Mouse (Mus musculus) lung, postnatal 0 days (tissue): ENCODE results near the gene Gm5485. TPM values are rescaled to one million over a fixed set of nuclear protein-coding genes. Genes with fewer than 3 reads are reported as not detected.
A peak's percentile ranks its signal among the peaks of the same experiment; 100 is the strongest.

Experiments
- ATAC-seq: fragments of 200-750 bp; cut with Nextera tagmentation; 2 replicates; pipeline ENCODE4 v1.8.0; 2017; ENCODE audit warnings: moderate library complexity
- DNase-seq: peaks from one replicate; pipeline ENCODE4 v3.0.0-alpha.2; 2016; ENCODE audit warnings: low spot score
- H3K27ac ChIP-seq: fragments of 300-500 bp; sonication (generic); 2 replicates; pipeline ENCODE4 v1.5.1; 2014; ENCODE audit warnings: antibody characterized with exemption, mild to moderate bottlenecking, low read length, mixed read lengths
- H3K27me3 ChIP-seq: fragments of 300-500 bp; sonication (generic); replicated peaks from 2 replicates; pipeline ENCODE4 v1.6.1; 2014; ENCODE audit warnings: low read length, mixed read lengths; ENCODE audit not compliant: insufficient read depth
- H3K36me3 ChIP-seq: fragments of 300-500 bp; sonication (generic); 2 replicates; pipeline ENCODE4 v1.6.1; 2014; ENCODE audit warnings: low read length, mixed read lengths; ENCODE audit not compliant: insufficient read depth
- H3K4me1 ChIP-seq: fragments of 300-500 bp; sonication (generic); 2 replicates; pipeline ENCODE4 v1.6.1; 2014; ENCODE audit warnings: antibody characterized with exemption, low read depth, low read length, mixed read lengths; ENCODE audit not compliant: insufficient read depth
- H3K4me2 ChIP-seq: fragments of 300-500 bp; sonication (generic); replicated peaks from 2 replicates; pipeline ENCODE4 v1.6.1; 2014; ENCODE audit warnings: low read depth, mild to moderate bottlenecking, low read length, moderate library complexity, mixed read lengths
- H3K4me3 ChIP-seq: fragments of 300-500 bp; sonication (generic); 2 replicates; pipeline ENCODE4 v1.5.1; 2014; ENCODE audit warnings: low read depth, low read length
- H3K9ac ChIP-seq: fragments of 300-500 bp; sonication (generic); replicated peaks from 2 replicates; pipeline ENCODE4 v1.6.1; 2014; ENCODE audit warnings: low read depth, mild to moderate bottlenecking
- H3K9me3 ChIP-seq: fragments of 300-500 bp; sonication (generic); 2 replicates; pipeline ENCODE4 v1.6.1; 2016; ENCODE audit warnings: low read length, mixed read lengths
- CTCF ChIP-seq: IDR thresholded peaks from 2 replicates; pipeline ENCODE4 v1.5.1; 2016; ENCODE audit warnings: antibody characterized with exemption, mild to moderate bottlenecking
- EP300 ChIP-seq: IDR thresholded peaks from 2 replicates; pipeline ENCODE4 v1.6.1; 2016; ENCODE audit warnings: antibody characterized with exemption, mild to moderate bottlenecking, control low read depth
- WGBS: fragments of 180-500 bp; shearing (Covaris S2); extraction: QIAGEN DNeasy Blood & Tissue Kit; methylation state at CpG from one replicate; pipeline ENCODE4 v1.1.7; 2014; 5-methylcytosine and 5-hydroxymethylcytosine counted together
- polyA plus RNA-seq: library from polyadenylated mRNA; unstranded; fragments of >200 nt; fragmentation: Nextera tagmentation; extraction: Ambion mirVana; gene quantifications from 2 replicates; pipeline ENCODE4 v1.2.1, GENCODE M21; 2015

Gm5485 gene
- polyA plus RNA-seq, 1 experiment from 2014 or later: 0.20 TPM

DNA sequence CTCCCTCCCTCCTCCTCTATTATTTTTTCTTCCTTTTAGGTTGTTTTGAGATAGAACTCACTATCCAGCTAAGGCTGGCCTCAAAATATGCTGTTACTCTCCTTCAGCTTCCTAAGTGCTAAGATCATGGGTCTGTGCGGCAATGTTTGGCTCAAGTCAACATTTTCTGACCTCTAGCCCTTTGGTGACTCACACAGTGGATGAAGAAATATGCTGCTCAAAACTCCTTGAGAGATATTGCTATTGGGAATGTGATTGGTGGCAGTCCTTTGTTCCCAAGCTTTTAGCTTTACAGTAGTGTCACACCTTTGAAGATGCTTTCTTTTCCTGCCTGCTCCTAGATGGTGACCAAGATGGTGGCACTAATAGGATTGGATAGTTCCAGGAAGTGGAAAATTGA lies 55.8 kb downstream of the Gm5485 start:
- Histone ChIP-seq H3K4me2 (no peak overlapping the region), H3K4me3 (no peak overlapping the region), H3K27me3 (no peaks in the 10 kb centered on the region), H3K4me1 (no peaks in the 10 kb centered on the region), H3K27ac (no peak overlapping the region), H3K9me3 (no peaks in the 10 kb centered on the region), H3K36me3 (no peaks in the 10 kb centered on the region), H3K9ac (no peak overlapping the region)
- ATAC-seq (peak; percentile 70), DNase-seq (peak; percentile 58)
- 44% methylated on average over 1 of the region's 1 CpGs for WGBS
- TF ChIP-seq EP300: no peak
- no peak for TF ChIP-seq CTCF

DNA sequence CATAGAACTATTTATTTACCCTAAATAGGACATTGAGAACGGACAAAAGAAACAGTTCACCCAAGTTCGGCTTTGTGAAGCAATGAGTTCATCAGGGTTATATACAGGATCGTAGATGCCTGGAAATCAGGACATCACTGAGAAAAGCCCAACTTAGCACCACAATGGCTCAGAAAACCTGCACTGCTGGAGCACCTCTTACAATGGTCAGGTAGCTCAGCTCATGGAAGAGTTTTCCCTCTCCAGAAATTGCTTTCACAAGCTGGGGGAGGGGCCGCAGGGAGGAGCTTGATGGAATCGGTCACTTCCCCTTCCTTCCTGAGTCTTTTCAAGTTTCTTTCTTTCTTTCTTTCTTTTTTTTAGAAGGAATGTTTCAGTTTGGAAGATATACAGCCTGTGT lies 56.5 kb downstream of the Gm5485 start:
- H3K36me3 ChIP-seq: no peaks in the 10 kb centered on the region
- no peaks in the 10 kb centered on the region for H3K4me1 ChIP-seq
- H3K9ac ChIP-seq: no peak overlapping the region
- H3K4me3 ChIP-seq: no peak overlapping the region
- H3K27ac ChIP-seq: no peak overlapping the region
- no peaks in the 10 kb centered on the region for H3K9me3 ChIP-seq
- TF ChIP-seq EP300 (no peak), CTCF (no peak)
- H3K27me3 ChIP-seq: no peaks in the 10 kb centered on the region
- ATAC-seq: no peak
- DNase-seq: no peak
- 78% methylated on average over 5 of the region's 5 CpGs for WGBS
- no peak overlapping the region for H3K4me2 ChIP-seq

Other genes starting within 250 kb of the Gm5485 start
- gene Dppa4, start 128.7 kb downstream of the Gm5485 start, polyA plus RNA-seq: not detected in 2 replicates
- gene Dppa2, start 108.5 kb downstream of the Gm5485 start, polyA plus RNA-seq: 0.07 TPM in 1 of 2 replicates, not detected in the other
- 0.74 and 0.91 TPM in 2 replicates for gene Morc1, start 18.8 kb upstream of the Gm5485 start, polyA plus RNA-seq